Mouse (Mus musculus) MEL (cell line): Measurements from ENCODE around the gene Ankfn1. TPM values are rescaled to one million over a fixed set of nuclear protein-coding genes. Genes with fewer than 3 reads are reported as not detected.

Experiments used
- DNase-seq: peaks from one replicate; pipeline ENCODE4 v3.0.0; 2011; ENCODE audit warnings: low read depth, low spot score
- H3K27ac ChIP-seq: 2 replicates; pipeline ENCODE4 v1.5.1; 2012; ENCODE audit warnings: low read depth, mild to moderate bottlenecking, control low read depth, low read length, moderate library complexity; ENCODE audit not compliant: control insufficient read depth
- H3K27me3 ChIP-seq, 2 experiments: fragments of 150-350 bp in 1 of 2; sonication (generic) in 1 of 2; 2 replicates each; pipeline ENCODE4 v1.6.1; 2012; ENCODE audit warnings: low read length in 2 of 2, mild to moderate bottlenecking in 2 of 2, improper control_type of control experiment in 1 of 2, moderate library complexity in 1 of 2; ENCODE audit not compliant: insufficient read depth in 2 of 2, control insufficient read depth in 1 of 2
- H3K36me3 ChIP-seq, 2 experiments: 2 replicates each; pipeline ENCODE4 v1.6.1; 2012 to 2014; ENCODE audit warnings: low read length in 2 of 2, improper control_type of control experiment in 1 of 2, inconsistent platforms in 1 of 2, mild to moderate bottlenecking in 1 of 2; ENCODE audit not compliant: insufficient read depth in 2 of 2, control insufficient read depth in 1 of 2
- H3K4me1 ChIP-seq, 2 experiments: fragments of 150-350 bp in 1 of 2; sonication (generic) in 1 of 2; 2 replicates each; pipeline ENCODE4 v1.6.1; 2012; ENCODE audit warnings: low read length in 2 of 2, improper control_type of control experiment in 1 of 2, mild to moderate bottlenecking in 1 of 2; ENCODE audit not compliant: insufficient read depth in 2 of 2, control insufficient read depth in 1 of 2
- H3K4me3 ChIP-seq, 2 experiments: fragments of 150-350 bp in 1 of 2; sonication (generic) in 1 of 2; 2 replicates each; pipeline ENCODE4 v1.5.1; 2012; ENCODE audit warnings: low read depth in 2 of 2, low read length in 2 of 2, mild to moderate bottlenecking in 2 of 2, moderate library complexity in 2 of 2, control low read depth in 1 of 2, improper control_type of control experiment in 1 of 2; ENCODE audit not compliant: control insufficient read depth in 1 of 2, insufficient read depth in 1 of 2
- H3K79me2 ChIP-seq: 2 replicates; pipeline ENCODE4 v1.6.1; 2012; ENCODE audit warnings: mild to moderate bottlenecking, low read length, moderate library complexity; ENCODE audit not compliant: control insufficient read depth, poor library complexity, insufficient read depth
- H3K9ac ChIP-seq: 2 replicates; pipeline ENCODE4 v1.6.1; 2012; ENCODE audit warnings: low read depth, mild to moderate bottlenecking, control low read depth, low read length, moderate library complexity; ENCODE audit not compliant: control insufficient read depth, poor library complexity, severe bottlenecking
- H3K9me3 ChIP-seq: fragments of 150-350 bp; sonication (generic); replicated peaks from 2 replicates; pipeline ENCODE4 v1.6.1; 2012; ENCODE audit warnings: mild to moderate bottlenecking, low read length, improper control_type of control experiment, moderate library complexity; ENCODE audit not compliant: insufficient read depth
- BHLHE40 ChIP-seq: IDR thresholded peaks from 2 replicates; pipeline ENCODE4 v1.6.1; 2012; ENCODE audit warnings: low read depth, mild to moderate bottlenecking, inconsistent platforms, low read length, improper control_type of control experiment, borderline replicate concordance
- CHD1 ChIP-seq: IDR thresholded peaks from 2 replicates; pipeline ENCODE4 v1.6.1; 2012; ENCODE audit warnings: low read depth, mild to moderate bottlenecking, inconsistent platforms, low read length, improper control_type of control experiment
- CTCF ChIP-seq, 3 experiments: IDR thresholded peaks in 2 of 3; conservative IDR thresholded peaks in 1 of 3; 2 replicates each; pipeline ENCODE4 v1.5.1; 2011 to 2012; ENCODE audit warnings: low read length in 3 of 3, low read depth in 2 of 3, mild to moderate bottlenecking in 2 of 3, improper control_type of control experiment in 1 of 3, inconsistent platforms in 1 of 3, mixed read lengths in 1 of 3, moderate library complexity in 1 of 3; ENCODE audit not compliant: control insufficient read depth in 1 of 3, insufficient read depth in 1 of 3, poor library complexity in 1 of 3, severe bottlenecking in 1 of 3
- E2F4 ChIP-seq: IDR thresholded peaks from 2 replicates; pipeline ENCODE4 v1.6.1; 2011; ENCODE audit warnings: low read depth, low read length, improper control_type of control experiment, borderline replicate concordance
- GABPA ChIP-seq: IDR thresholded peaks from 2 replicates; pipeline ENCODE4 v1.6.1; 2012; ENCODE audit warnings: low read depth, mild to moderate bottlenecking, inconsistent platforms, low read length, improper control_type of control experiment, moderate library complexity
- HCFC1 ChIP-seq: IDR thresholded peaks from 2 replicates; pipeline ENCODE4 v1.6.1; 2012; ENCODE audit warnings: low read depth, mild to moderate bottlenecking, inconsistent platforms, low read length, improper control_type of control experiment, moderate library complexity
- JUND ChIP-seq: IDR thresholded peaks from 2 replicates; pipeline ENCODE4 v1.6.1; 2011; ENCODE audit warnings: low read depth, mild to moderate bottlenecking, improper control_type of control experiment, low read length
- MXI1 ChIP-seq: IDR thresholded peaks from 2 replicates; pipeline ENCODE4 v1.6.1; 2011; ENCODE audit warnings: mild to moderate bottlenecking, low read depth, low read length, improper control_type of control experiment
- NRF1 ChIP-seq: IDR thresholded peaks from 2 replicates; pipeline ENCODE4 v1.6.1; 2014; ENCODE audit warnings: low read depth, mild to moderate bottlenecking, inconsistent platforms, low read length, improper control_type of control experiment, moderate library complexity; ENCODE audit not compliant: poor library complexity, insufficient read depth, severe bottlenecking
- POLR2A ChIP-seq, 2 experiments: IDR thresholded peaks; 2 replicates each; pipeline ENCODE4 v1.6.1; 2011 to 2012; ENCODE audit warnings: low read length in 2 of 2, mild to moderate bottlenecking in 2 of 2, control low read depth in 1 of 2, improper control_type of control experiment in 1 of 2, low read depth in 1 of 2, moderate library complexity in 1 of 2; ENCODE audit not compliant: control insufficient read depth in 1 of 2, insufficient read depth in 1 of 2, poor library complexity in 1 of 2
- POLR2AphosphoS2 ChIP-seq: IDR thresholded peaks from 2 replicates; pipeline ENCODE4 v1.6.1; 2011; ENCODE audit warnings: low read length, improper control_type of control experiment
- RAD21 ChIP-seq: IDR thresholded peaks from 2 replicates; pipeline ENCODE4 v1.6.1; 2011; ENCODE audit warnings: mild to moderate bottlenecking, low read depth, low read length, improper control_type of control experiment
- TCF12 ChIP-seq: IDR thresholded peaks from 2 replicates; pipeline ENCODE4 v1.6.1; 2014; ENCODE audit warnings: low read depth, mild to moderate bottlenecking, inconsistent platforms, low read length, improper control_type of control experiment, moderate library complexity
- ZC3H11A ChIP-seq: IDR thresholded peaks from 2 replicates; pipeline ENCODE4 v1.6.1; 2012; ENCODE audit warnings: low read depth, mild to moderate bottlenecking, inconsistent platforms, low read length, improper control_type of control experiment
- ZNF384 ChIP-seq: IDR thresholded peaks from 2 replicates; pipeline ENCODE4 v1.6.1; 2012; ENCODE audit warnings: low read depth, mild to moderate bottlenecking, inconsistent platforms, low read length, improper control_type of control experiment
- polyA plus RNA-seq, 2 experiments: library from polyadenylated mRNA; stranded (reverse) in 1 of 2; unstranded in 1 of 2; fragments of >175 nt in 1 of 2; fragments of >200 nt in 1 of 2; gene quantifications; 2 replicates each; pipeline versions ENCODE4 v1.2.1 to v1.2.4; 2012; ENCODE audit warnings: low replicate concordance in 2 of 2, low read depth in 1 of 2; ENCODE audit not compliant: insufficient read length in 2 of 2, insufficient read depth in 1 of 2, missing spikeins in 1 of 2
- total RNA-seq: library from RNA; depleted of rRNA; stranded (reverse); fragments of 300-350 nt; gene quantifications from 2 replicates; pipeline ENCODE4 v1.2.3, GENCODE M21; 2012

Gene Ankfn1
- total and polyA plus RNA-seq, 3 experiments: not detected

- no peak for TF ChIP-seq CHD1
- no peak for TF ChIP-seq MXI1
- no peak for TF ChIP-seq POLR2A (IDR thresholded peaks at IDR 0.05; ENCODE audit: control insufficient read depth in 1 of 2, insufficient read depth in 1 of 2, low read depth in 1 of 2, low read length in 2 of 2, poor library complexity in 1 of 2)
- TF ChIP-seq BHLHE40: no peak
- TF ChIP-seq HCFC1: no peak
- TF ChIP-seq CTCF (IDR thresholded peaks at IDR 0.05 in 2 of 3, conservative IDR thresholded peaks at IDR 0.05 in 1 of 3; ENCODE audit: control insufficient read depth in 1 of 3, insufficient read depth in 1 of 3, low read depth in 2 of 3, low read length in 3 of 3, poor library complexity in 1 of 3, severe bottlenecking in 1 of 3): no peak
- TF ChIP-seq ZNF384: no peak
- Histone ChIP-seq H3K9ac (no peak overlapping the region), H3K4me1 (no peaks in the 10 kb centered on the region), H3K36me3 (no peaks in the 10 kb centered on the region), H3K79me2 (no peaks in the 10 kb centered on the region), H3K27me3 (no peaks in the 10 kb centered on the region), H3K9me3 (no peaks in the 10 kb centered on the region), H3K27ac (no peak overlapping the region), H3K4me3 (no peak overlapping the region)
- DNase-seq: no peak
These were observed 150.2 kb downstream of the Ankfn1 start for GRCm38 (mm10) chr11:89627232-89627631.

- no peak overlapping the region for H3K4me3 ChIP-seq
- H3K27ac ChIP-seq: no peak overlapping the region
- H3K79me2 ChIP-seq: no peaks in the 10 kb centered on the region
- no peak overlapping the region for H3K9ac ChIP-seq
- no peaks in the 10 kb centered on the region for H3K4me1 ChIP-seq
- no peak for DNase-seq
- no peaks in the 10 kb centered on the region for H3K9me3 ChIP-seq
- TF ChIP-seq TCF12: no peak
- no peak for TF ChIP-seq E2F4
- TF ChIP-seq RAD21: no peak
- no peak for TF ChIP-seq POLR2AphosphoS2
- TF ChIP-seq JUND: no peak
- no peak for TF ChIP-seq ZNF384
- no peak for TF ChIP-seq NRF1
- TF ChIP-seq GABPA: no peak
- TF ChIP-seq ZC3H11A: no peak
- TF ChIP-seq CTCF (IDR thresholded peaks at IDR 0.05 in 2 of 3, conservative IDR thresholded peaks at IDR 0.05 in 1 of 3; ENCODE audit: control insufficient read depth in 1 of 3, insufficient read depth in 1 of 3, low read depth in 2 of 3, low read length in 3 of 3, poor library complexity in 1 of 3, severe bottlenecking in 1 of 3): no peak
- no peaks in the 10 kb centered on the region for H3K27me3 ChIP-seq
- no peaks in the 10 kb centered on the region for H3K36me3 ChIP-seq
These were observed 153.6 kb downstream of the Ankfn1 start for GRCm38 (mm10) chr11:89623698-89624445.
